Mouse (Mus musculus): ENCODE measurements around the gene Ackr3.

The Ackr3 gene

GRCm38 (mm10) chr1:90231591-90232490 is 28.1 kb downstream of the Ackr3 start:
- no peak for DNase-seq

GRCm38 (mm10) chr1:90232491-90232885 is 28.7 kb downstream of the Ackr3 start:
- DNase-seq, result no peak

DNA sequence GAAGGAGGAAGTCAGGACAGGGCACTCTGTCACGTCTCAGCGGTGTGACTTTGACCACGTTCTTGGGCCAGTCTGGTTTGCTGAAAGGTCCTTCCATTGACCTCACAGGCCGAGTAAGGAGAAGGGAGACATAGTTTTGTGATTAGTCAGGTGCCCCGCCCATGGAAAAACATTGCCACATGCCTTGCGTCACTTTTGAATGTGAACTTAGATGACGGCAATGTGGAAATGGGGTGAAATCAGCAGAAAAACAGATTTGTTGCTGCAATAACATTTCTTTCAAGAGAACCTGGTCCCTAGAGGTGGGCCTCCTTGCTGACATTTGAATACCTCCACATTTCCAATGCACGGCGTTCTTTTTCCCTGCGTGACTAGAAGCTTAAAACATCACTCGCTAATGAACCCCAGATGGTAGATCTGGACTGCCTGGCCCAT is 30.9 kb downstream of the Ackr3 start:
- no peak for DNase-seq

DNA sequence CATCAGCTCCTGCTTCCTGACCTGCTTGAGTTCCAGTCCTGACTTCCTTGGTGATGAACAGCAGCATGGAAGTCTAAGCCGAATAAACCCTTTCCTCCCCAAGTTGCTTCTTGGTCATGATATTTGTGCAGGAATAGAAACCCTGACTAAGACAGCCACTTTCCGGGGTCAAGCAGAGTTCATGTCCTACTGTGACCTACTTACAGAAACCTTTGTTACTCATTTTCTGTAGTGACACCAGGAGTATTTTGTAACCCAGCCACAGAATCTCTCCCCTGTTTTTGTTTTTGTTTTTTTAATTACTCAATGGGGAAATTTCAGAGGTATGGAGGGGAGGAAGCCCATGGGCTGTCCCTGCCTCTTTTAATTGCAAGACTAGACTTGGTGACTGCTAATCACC is 32.9 kb downstream of the Ackr3 start:
- DNase-seq, result no peak

- DNase-seq, result no peak
Observed at GRCm38 (mm10) chr1:90238095-90238888, 34.5 kb downstream of the Ackr3 start.

DNA sequence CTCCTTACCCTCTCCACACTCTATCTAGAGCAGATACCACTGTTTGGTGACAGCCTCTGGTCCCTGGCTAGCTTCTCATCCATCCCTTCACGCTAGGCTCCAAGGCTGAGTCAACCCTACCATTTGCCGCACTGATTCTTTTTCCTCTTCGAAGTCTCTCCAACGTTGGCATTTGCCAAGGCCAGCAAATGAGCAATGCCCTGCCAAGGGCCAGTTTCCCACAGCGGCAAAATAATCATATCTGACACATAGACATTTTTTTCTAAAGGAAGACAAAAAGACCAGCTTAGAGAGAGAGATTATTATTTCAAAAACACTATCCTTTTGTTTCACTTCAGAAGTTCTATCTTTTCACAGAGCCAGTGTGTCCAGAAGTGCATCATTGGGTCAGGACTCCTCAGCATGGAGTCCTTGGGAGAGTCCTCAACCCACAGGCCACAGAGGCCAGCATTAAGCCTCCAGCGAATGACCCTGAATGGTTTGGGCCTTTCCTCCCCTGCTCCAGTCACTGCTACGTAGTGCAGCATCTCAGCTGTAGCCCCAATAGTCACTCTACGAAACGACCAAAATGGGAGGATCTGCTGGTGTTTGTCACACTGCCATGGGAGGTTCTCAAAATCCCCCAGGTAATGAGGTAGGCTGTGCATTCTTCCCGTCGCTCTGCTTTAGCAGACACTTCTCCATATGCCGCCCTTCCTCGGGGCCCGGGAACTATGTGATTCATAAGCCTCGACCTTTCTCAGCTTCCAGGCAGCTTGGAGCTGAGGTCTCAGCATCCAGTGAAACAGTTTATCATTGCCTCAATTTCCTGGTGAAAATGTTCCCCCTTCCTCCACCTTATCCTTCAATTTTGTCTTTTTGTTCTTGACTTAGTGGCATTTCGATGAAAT is 35.8 kb downstream of the Ackr3 start:
- no peak for DNase-seq

- no peak for DNase-seq
Observed at GRCm38 (mm10) chr1:90240287-90240686, 36.5 kb downstream of the Ackr3 start.

DNA sequence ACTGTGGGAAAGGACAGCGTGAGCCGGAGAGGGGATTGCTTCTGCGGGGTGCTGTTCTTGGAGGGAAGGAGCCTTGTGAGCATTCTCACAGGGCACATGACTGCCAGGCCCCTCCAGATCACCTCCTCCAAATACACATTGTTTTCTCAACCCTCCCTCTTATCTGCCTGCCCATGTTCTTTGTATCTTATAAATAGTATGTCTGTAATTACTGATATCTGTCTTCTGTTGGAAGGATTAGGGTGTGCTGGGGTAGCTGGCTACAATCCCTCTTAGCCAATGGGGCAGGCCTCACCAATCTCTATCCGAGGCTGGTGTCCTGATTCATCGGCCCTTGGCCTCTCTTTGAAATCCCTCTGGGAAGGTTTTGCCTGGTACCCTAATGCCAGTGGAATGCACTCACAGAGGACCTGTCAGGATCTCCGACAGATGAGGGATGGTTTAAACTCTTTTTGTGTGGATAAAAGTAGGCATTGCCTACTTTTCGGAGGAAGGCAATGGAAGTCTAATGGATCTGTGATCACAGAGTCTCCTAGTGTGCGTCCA is 38.7 kb downstream of the Ackr3 start:
- no peak for DNase-seq

GRCm38 (mm10) chr1:90244537-90244936 is 40.8 kb downstream of the Ackr3 start:
- DNase-seq, result no peak

DNA sequence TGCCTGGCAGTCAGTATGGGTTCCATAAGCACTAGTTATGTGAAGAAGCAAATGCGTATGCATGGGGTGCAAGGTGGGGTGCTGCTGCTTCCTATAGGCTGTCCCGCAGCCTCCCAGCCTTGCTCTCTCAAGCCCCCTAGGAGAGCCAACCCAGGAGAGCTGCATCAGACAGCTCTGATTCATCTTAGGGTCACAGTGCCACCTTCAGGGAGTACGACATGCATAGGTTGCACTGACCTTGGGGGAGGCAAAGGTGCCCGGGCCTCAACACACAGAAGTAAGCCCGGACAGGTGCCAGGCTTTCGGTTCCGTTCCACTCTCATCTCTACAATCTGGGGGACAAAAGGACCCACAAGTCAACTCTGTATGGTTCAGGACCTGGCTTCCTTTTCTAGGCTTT is 41.8 kb downstream of the Ackr3 start:
- DNase-seq, result no peak

DNA sequence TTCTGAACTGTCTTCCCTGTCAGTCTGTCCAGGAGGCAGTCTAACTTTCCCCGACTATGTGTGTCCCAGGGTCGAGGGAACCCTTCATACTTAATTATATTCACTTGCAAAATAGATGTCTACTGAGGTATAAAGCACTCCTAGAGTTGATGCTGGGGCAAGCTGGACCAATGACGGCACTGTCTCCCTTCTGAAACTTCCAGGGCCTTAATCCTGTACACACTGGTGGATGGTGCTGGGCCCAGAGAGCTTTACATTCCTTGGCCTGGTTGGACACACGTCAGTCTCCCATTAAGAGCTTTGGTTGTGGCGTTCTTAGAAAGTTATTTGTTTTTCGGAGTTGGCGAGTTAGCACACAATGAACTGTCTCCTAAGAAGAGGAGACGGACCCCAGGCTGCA is 42.3 kb downstream of the Ackr3 start:
- DNase-seq, result no peak

DNA sequence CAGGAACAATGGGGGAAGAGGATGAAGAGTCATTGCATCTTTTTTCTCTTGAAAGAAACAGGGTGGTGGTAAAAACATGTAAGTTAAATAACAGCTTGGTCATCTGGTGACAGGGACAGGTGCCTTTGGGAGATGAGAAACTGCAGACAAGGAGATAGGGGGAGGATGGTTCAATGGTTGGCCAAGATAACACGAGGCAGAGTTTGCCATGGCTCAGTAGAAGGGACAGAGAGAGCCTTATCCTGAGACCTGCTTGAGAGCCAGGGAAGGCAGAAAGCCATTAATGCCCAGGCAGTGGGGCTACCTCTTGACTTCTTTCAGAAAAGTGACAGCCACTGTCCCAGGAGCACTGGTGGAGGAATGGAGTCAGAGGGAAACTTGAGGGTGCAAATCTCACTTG is 43.0 kb downstream of the Ackr3 start:
- no peak for DNase-seq

DNA sequence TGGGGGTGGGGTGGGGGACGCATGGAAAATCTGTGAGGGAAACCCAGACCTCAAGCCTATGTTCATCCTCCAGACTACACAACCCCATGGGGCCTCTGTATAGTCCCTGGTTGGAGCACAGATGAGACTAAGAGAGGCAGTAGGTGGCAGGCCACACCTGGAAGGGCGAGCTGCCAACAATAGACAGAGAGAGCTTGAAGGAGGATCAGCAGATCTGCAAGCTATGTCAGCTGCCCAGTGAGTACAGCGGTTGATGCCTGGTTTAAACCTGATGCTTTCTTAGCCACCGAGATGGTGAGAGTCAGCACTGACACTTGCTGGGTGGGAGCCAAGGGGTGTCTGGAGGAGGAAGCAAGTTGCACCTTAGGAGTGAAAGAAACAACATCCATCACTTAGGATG is 43.5 kb downstream of the Ackr3 start:
- DNase-seq, result no peak

GRCm38 (mm10) chr1:90247756-90248541 is 44.2 kb downstream of the Ackr3 start:
- no peak for DNase-seq

DNA sequence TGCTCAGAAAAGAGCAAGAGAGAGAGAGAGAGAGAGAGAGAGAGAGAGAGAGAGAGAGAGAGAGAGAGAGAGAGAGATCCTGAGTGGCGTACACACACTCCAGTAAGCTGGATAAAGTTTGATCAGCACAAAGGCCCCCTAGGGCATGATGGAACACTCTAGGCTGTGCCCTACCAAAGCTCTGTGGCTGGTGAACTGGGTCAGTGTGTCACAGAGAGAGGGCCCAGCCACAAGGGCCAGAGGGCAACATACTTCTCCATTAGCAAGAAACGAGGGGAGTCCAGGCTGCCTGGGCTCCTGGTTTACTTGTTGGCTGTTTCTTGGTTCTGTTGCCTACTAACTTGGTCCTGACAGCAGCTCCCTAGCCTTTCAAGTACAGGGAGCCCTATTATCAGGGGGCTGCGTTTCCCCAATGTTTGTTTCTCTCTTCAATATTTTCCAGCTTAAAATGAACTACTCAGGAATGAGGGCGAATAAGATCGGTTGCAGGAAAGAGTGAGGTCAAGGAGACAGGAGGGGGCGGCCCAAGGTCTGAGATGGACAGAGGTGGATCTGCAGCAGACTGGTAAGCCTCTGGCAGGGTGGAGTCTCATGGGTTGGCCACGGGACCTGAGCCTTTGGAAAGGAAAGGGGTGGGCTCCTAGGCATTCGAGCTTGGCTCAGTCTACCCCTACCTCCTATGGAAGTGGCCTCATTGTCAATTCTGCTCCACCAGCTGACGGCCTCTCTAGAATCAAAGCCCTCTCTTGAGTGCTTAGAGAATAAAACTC is 45.4 kb downstream of the Ackr3 start:
- no peak for DNase-seq

GRCm38 (mm10) chr1:90250419-90250818 is 46.6 kb downstream of the Ackr3 start:
- no peak for DNase-seq

GRCm38 (mm10) chr1:90251156-90251555 is 47.4 kb downstream of the Ackr3 start:
- peak; percentile 57 for DNase-seq

- no peak for DNase-seq
Observed at GRCm38 (mm10) chr1:90253465-90253864, 49.7 kb downstream of the Ackr3 start.

GRCm38 (mm10) chr1:90258253-90258887 is 54.6 kb downstream of the Ackr3 start:
- DNase-seq, result no peak

Data from cerebellum, adult 9-10 months (tissue).